Mouse (Mus musculus): Measurements from ENCODE around the gene Frmd5. TPM values are rescaled to one million over a fixed set of nuclear protein-coding genes. Genes with fewer than 3 reads are reported as not detected.
"Not testable (repeated sequence)": the region's sequence is repeated elsewhere in the genome, so short reads cannot be mapped to it uniquely, and the experiment has no call there.

The Frmd5 gene
- polyA plus RNA-seq, 1 experiment from 2014 or later, result 2.9 TPM

DNA sequence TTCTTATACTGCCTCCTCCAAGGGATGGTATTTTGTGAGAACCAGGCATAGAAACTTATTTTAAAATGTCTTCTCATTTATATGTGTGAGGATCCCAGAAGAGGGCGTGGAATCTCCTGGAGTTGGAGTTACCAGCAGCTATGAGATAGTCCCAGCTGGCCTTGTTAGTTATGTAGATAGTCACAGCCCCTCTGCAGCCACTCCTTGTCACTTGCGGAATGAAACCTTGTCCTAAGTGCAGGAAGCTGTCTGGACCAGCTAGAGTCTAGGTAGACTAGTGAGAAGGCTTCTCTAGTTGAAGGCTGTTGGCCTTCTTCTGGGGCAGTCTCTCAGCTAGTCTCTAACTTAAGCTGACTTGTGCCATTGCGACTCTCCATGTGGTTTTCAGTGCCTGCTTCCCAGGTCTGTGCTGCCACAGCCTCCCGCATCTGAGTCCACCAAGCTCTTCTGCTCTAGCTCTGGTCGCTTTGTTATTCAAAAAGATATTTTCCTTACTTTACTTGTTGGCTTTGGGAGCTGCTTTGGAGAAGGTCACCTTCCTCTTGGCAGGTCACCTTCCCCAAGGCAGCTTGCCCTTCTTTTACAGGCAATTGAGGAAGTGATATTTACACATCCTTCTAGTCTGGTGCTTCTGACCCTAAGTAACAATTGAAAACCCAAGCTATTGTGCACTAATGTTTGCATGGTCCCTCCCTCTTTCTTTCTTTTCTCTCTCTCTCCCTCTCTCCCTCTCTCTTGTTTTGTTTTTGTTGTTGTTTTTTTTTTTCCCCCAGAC is 293.7 kb downstream of the Frmd5 start:
- not testable (repeated sequence) for H3K4me2 ChIP-seq (ENCODE audit: low read depth, severe bottlenecking); ATAC-seq (ENCODE audit: insufficient number of reproducible peaks, low FRiP score, low TSS enrichment, low read depth); H3K9me3 ChIP-seq (ENCODE audit: control insufficient read depth, low read length); H3K4me3 ChIP-seq (ENCODE audit: low read depth, low read length); H3K9ac ChIP-seq (ENCODE audit: low read length); DNase-seq (ENCODE audit: low spot score); H3K27me3 ChIP-seq (ENCODE audit: control insufficient read depth, insufficient read depth, low read length); H3K4me1 ChIP-seq (ENCODE audit: control insufficient read depth, insufficient read depth, low read length); H3K36me3 ChIP-seq (ENCODE audit: control insufficient read depth, insufficient read depth, low read length); H3K27ac ChIP-seq (replicated peaks; ENCODE audit: low read depth, low read length)
- 96% methylated on average over 4 of the region's 5 CpGs for WGBS

DNA sequence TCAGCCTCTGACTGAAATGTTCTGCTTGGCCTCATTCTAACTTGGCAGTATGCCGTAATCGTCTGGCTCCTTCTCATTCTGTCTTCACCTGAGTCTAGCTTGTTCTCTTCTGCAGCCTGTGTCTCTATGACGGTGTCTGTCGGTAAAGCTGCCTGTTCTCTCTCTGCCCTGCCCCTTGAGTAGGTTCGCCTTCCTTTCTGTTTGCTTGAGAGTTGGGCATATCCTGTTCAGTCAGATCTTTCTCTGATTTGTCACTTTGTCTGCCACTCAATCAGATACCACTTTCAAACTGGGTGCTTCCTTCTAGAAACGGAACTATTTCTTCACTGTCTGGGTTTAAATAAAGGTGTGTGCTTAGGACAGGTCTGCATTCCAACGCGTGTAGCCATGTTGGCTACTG is 295.5 kb downstream of the Frmd5 start:
- Histone ChIP-seq H3K27ac (replicated peaks; ENCODE audit: low read depth, low read length) (no peak overlapping the region), H3K36me3 (ENCODE audit: control insufficient read depth, insufficient read depth, low read length) (peaks cover 4% of the 10 kb centered on the region; the same call in 1 of the 2 replicates), H3K9ac (ENCODE audit: low read length) (no peak overlapping the region), H3K27me3 (ENCODE audit: control insufficient read depth, insufficient read depth, low read length) (no peaks in the 10 kb centered on the region), H3K9me3 (ENCODE audit: control insufficient read depth, low read length) (no peaks in the 10 kb centered on the region), H3K4me1 (ENCODE audit: control insufficient read depth, insufficient read depth, low read length) (peaks cover 7% of the 10 kb centered on the region; the same call in 1 of the 2 replicates), H3K4me3 (ENCODE audit: low read depth, low read length) (no peak overlapping the region), H3K4me2 (ENCODE audit: low read depth, severe bottlenecking) (no peak overlapping the region)
- ATAC-seq (ENCODE audit: insufficient number of reproducible peaks, low FRiP score, low TSS enrichment, low read depth) (no peak), DNase-seq (ENCODE audit: low spot score) (no peak)
- 91% methylated on average over 8 of the region's 8 CpGs for WGBS

DNA sequence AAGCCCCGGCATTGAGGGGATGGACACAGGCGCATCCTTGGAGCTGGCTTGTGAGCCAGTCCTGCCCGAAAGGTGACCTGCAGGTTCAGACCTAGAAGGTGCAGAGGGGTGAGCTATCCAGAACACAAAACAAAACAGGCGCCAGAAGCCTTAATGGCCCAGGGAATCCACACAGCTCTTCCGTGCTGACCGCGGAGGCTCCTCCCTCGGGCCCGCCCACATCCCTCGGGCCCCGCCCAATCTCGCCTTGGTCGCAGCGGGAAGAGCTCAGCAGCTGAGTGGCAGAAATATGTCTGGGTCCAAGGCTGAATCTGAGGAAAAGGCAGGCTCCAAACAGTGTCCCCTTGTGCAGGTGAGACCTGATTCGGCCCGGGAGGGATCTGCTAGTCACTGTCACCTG is 297.3 kb downstream of the Frmd5 start:
- Histone ChIP-seq H3K27ac (replicated peaks; ENCODE audit: low read depth, low read length) (no peak overlapping the region), H3K4me3 (ENCODE audit: low read depth, low read length) (peak overlapping the region; percentile 1; the same call in 1 of the 2 replicates), H3K4me1 (ENCODE audit: control insufficient read depth, insufficient read depth, low read length) (peaks cover 7% of the 10 kb centered on the region; the same call in 1 of the 2 replicates), H3K4me2 (ENCODE audit: low read depth, severe bottlenecking) (peak overlapping the region; percentile 33; the same call in 1 of the 2 replicates), H3K36me3 (ENCODE audit: control insufficient read depth, insufficient read depth, low read length) (peaks cover 2% of the 10 kb centered on the region; the same call in 1 of the 2 replicates), H3K27me3 (ENCODE audit: control insufficient read depth, insufficient read depth, low read length) (no peaks in the 10 kb centered on the region), H3K9ac (ENCODE audit: low read length) (no peak overlapping the region), H3K9me3 (ENCODE audit: control insufficient read depth, low read length) (no peaks in the 10 kb centered on the region)
- ATAC-seq (ENCODE audit: insufficient number of reproducible peaks, low FRiP score, low TSS enrichment, low read depth) (peak; percentile 60; the same call in 1 of the 2 replicates), DNase-seq (ENCODE audit: low spot score) (peak; percentile 62)
- 19% methylated on average over 16 of the region's 16 CpGs for WGBS

DNA sequence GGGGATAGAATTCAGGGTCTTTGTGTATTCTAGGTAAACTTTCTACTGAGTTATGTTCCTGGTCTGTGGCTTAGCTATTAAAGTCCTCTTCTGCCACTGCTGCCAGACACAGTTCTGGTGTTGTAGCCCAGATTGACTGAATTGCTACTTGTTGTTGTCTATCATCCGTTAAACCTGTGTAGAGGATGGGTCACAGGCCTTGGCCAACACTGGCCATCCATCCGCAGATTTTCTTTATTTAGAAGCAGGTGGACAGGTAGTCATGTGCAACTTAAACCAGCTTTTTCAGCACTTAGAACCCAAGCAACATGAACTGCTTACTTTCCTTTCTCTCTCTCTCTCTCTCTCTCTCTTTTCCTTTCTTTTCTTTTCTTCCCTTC is 298.9 kb downstream of the Frmd5 start:
- no peak for DNase-seq (ENCODE audit: low spot score)
- H3K9ac ChIP-seq (ENCODE audit: low read length), result 0 out of 2 replicates have a peak overlapping the region, but pooled peaks have one; percentile 53
- H3K27ac ChIP-seq (replicated peaks; ENCODE audit: low read depth, low read length), result no peak overlapping the region
- 98% methylated on average over 2 of the region's 2 CpGs for WGBS
- H3K4me3 ChIP-seq (ENCODE audit: low read depth, low read length), result peak overlapping the region; percentile 57; the same call in 1 of the 2 replicates
- no peak for ATAC-seq (ENCODE audit: insufficient number of reproducible peaks, low FRiP score, low TSS enrichment, low read depth)
- H3K9me3 ChIP-seq (ENCODE audit: control insufficient read depth, low read length), result no peaks in the 10 kb centered on the region
- peak overlapping the region; percentile 66 for H3K4me2 ChIP-seq (ENCODE audit: low read depth, severe bottlenecking)
- peaks cover 7% of the 10 kb centered on the region; the same call in 1 of the 2 replicates for H3K4me1 ChIP-seq (ENCODE audit: control insufficient read depth, insufficient read depth, low read length)
- no peaks in the 10 kb centered on the region; the same call in 1 of the 2 replicates for H3K36me3 ChIP-seq (ENCODE audit: control insufficient read depth, insufficient read depth, low read length)
- no peaks in the 10 kb centered on the region for H3K27me3 ChIP-seq (ENCODE audit: control insufficient read depth, insufficient read depth, low read length)

DNA sequence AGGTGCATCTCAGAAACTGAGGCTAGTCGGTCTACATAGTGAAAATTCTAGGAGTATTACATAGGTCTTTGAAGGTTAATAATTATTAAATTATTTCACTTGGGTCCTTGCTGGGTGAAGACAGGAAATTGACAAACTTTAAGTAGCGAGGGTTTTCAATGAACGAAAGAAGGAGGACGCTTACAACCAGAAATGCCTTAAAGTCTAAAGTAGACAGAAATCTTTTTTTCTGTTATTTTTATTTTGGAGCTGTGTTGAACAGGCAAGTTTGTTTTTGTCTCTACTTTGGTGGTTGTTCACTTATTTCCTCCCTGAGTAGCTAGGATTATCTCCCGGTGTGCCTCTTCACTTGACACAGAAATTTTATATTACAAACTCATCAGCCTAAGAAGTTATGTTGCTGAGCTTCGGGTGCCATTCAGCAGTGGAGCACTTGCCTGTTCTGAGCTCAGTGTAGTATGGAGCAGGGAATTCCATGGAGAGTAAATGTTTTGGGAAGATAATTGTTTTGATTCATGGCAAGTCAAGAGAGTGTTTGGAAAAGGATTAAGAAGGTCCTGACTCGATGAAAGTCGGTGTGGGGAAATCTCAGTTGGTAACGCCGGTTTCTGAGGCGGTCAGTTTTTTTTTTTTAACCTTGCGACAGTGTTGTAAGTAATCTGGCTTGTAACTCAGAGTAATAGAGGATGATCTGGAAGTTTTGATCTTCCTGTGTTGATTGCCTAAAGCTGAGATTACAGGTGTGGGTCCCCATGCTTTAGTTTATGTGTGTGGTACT is 299.5 kb downstream of the Frmd5 start:
- no peaks in the 10 kb centered on the region; the same call in 1 of the 2 replicates for H3K36me3 ChIP-seq (ENCODE audit: control insufficient read depth, insufficient read depth, low read length)
- H3K9me3 ChIP-seq (ENCODE audit: control insufficient read depth, low read length), result no peaks in the 10 kb centered on the region
- H3K27me3 ChIP-seq (ENCODE audit: control insufficient read depth, insufficient read depth, low read length), result no peaks in the 10 kb centered on the region
- DNase-seq (ENCODE audit: low spot score), result no peak
- 33% methylated on average over 12 of the region's 12 CpGs for WGBS
- no peak overlapping the region for H3K27ac ChIP-seq (replicated peaks; ENCODE audit: low read depth, low read length)
- H3K4me1 ChIP-seq (ENCODE audit: control insufficient read depth, insufficient read depth, low read length), result peaks cover 7% of the 10 kb centered on the region; the same call in 1 of the 2 replicates
- H3K9ac ChIP-seq (ENCODE audit: low read length), result peak overlapping the region; percentile 53
- H3K4me3 ChIP-seq (ENCODE audit: low read depth, low read length), result peak overlapping the region; percentile 57
- ATAC-seq (ENCODE audit: insufficient number of reproducible peaks, low FRiP score, low TSS enrichment, low read depth), result no peak
- peak overlapping the region; percentile 66 for H3K4me2 ChIP-seq (ENCODE audit: low read depth, severe bottlenecking)

DNA sequence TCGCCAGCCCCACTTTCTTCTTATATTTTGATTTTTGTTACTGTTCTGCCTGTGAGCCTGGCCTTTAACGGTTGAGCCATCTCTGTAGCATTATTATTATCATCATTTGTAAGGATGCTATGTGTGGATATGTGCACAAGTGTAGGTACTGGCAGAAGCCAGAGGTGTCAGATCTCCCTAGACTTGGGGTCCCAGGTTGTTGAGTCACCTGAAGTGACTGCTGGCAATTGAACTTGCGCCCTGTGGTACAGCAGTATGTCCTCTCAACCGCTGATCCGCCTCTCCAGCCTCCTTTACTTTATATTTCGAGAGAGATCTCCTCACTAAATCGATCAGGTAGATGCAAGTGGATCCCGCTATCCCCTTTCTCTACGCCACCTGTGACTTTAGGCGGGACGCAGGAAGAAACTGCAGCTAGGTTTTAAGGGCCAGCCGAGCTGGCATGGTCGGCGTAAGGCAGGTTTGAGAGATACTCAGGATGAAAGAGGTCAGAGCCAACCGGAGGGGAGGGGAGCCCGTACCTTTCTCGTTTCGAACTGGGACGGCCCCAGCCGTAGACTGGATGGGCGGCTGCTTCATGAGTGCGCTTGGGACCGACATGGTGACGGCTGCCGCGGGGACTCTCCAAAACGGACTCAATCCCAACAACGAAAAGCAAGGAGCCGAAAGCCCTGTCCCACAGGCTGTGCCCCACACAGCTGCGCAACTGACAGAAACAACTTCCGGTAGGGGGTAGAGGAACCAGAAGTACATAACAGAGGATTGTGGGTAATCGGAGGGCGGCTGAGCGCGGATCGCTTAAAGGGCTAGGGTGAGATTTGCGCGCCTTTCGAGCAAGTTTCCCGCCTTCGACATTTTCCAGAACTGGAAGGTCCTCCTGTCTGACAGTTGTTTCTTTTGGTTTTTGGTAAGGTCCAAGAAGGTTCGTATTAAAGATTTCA is 300.7 kb downstream of the Frmd5 start, which contains the start of the genes Mfap1a and Wdr76:
Mfap1a (minus strand) TSS at position 724 of the 941 bp plus-strand sequence.
Wdr76 (plus strand) TSS at position 782 of the 941 bp plus-strand sequence.
- not testable (repeated sequence) for H3K4me1 ChIP-seq (ENCODE audit: control insufficient read depth, insufficient read depth, low read length); H3K9me3 ChIP-seq (ENCODE audit: control insufficient read depth, low read length); H3K36me3 ChIP-seq (ENCODE audit: control insufficient read depth, insufficient read depth, low read length); H3K27me3 ChIP-seq (ENCODE audit: control insufficient read depth, insufficient read depth, low read length); H3K27ac ChIP-seq (replicated peaks; ENCODE audit: low read depth, low read length)
- H3K4me3 ChIP-seq (ENCODE audit: low read depth, low read length), result peak within 1 kb of the TSS; percentile 57
- peak within 1 kb of the TSS; percentile 66 for H3K4me2 ChIP-seq (ENCODE audit: low read depth, severe bottlenecking)
- DNase-seq (ENCODE audit: low spot score) (peak; percentile 89), ATAC-seq (ENCODE audit: insufficient number of reproducible peaks, low FRiP score, low TSS enrichment, low read depth) (peak; percentile 90)
- WGBS, result 4% methylated on average over 39 of the region's 42 CpGs
- peak within 1 kb of the TSS; percentile 56 for H3K9ac ChIP-seq (ENCODE audit: low read length)

DNA sequence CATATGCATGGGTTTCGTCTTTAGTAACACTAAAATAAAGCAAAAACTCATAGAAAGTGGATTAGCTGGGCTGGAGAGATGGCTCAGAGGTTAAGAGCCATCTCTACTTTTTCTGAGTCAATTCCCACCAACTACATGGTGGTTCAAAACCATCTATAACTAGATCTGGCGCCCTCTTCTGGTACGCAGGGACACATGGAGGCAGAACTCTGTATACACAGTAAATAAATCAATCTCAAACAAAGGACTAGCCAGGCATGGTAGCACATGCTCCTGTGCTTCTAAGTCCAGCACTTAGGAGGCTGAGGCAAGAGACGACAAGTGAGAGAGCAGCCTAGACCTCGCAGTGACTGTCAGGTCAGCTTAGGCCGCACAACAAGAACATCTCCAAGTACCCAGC is 305.3 kb downstream of the Frmd5 start:
- not testable (repeated sequence) for H3K9me3 ChIP-seq (ENCODE audit: control insufficient read depth, low read length); H3K9ac ChIP-seq (ENCODE audit: low read length); H3K27me3 ChIP-seq (ENCODE audit: control insufficient read depth, insufficient read depth, low read length); H3K4me2 ChIP-seq (ENCODE audit: low read depth, severe bottlenecking); DNase-seq (ENCODE audit: low spot score); H3K4me1 ChIP-seq (ENCODE audit: control insufficient read depth, insufficient read depth, low read length); H3K27ac ChIP-seq (replicated peaks; ENCODE audit: low read depth, low read length); ATAC-seq (ENCODE audit: insufficient number of reproducible peaks, low FRiP score, low TSS enrichment, low read depth); H3K4me3 ChIP-seq (ENCODE audit: low read depth, low read length); H3K36me3 ChIP-seq (ENCODE audit: control insufficient read depth, insufficient read depth, low read length)
- WGBS, result 100% methylated on average over 1 of the region's 6 CpGs

Data from limb, embryonic 11.5 days (tissue).